Mouse (Mus musculus) spleen, adult 2 months (tissue): ENCODE measurements around the gene Bcdin3d. TPM values are rescaled to one million over a fixed set of nuclear protein-coding genes. Genes with fewer than 3 reads are reported as not detected.

Experiments
- DNase-seq, 2 experiments: peaks; one replicate each; pipeline versions ENCODE4 v3.0.0 to v3.0.0-alpha.2; 2012 to 2021; ENCODE audit warnings: low spot score in 2 of 2, low read depth in 1 of 2
- H3K27ac ChIP-seq: fragments of 200-500 bp; 2 replicates; pipeline ENCODE4 v1.5.1; 2012; ENCODE audit warnings: low read length, inconsistent platforms; ENCODE audit not compliant: insufficient read depth
- H3K27me3 ChIP-seq: fragments of 200-500 bp; 2 replicates; pipeline ENCODE4 v1.6.1; 2012; ENCODE audit warnings: mild to moderate bottlenecking, moderate library complexity, low read length, inconsistent platforms; ENCODE audit not compliant: control insufficient read depth, insufficient read depth
- H3K36me3 ChIP-seq: fragments of 200-500 bp; 2 replicates; pipeline ENCODE4 v1.6.1; 2012; ENCODE audit warnings: mild to moderate bottlenecking, low read length, inconsistent platforms; ENCODE audit not compliant: control insufficient read depth, insufficient read depth
- H3K4me1 ChIP-seq: fragments of 200-500 bp; 2 replicates; pipeline ENCODE4 v1.6.1; 2011; ENCODE audit warnings: inconsistent platforms; ENCODE audit not compliant: control insufficient read depth, insufficient read depth, insufficient read length
- H3K4me3 ChIP-seq: fragments of 200-500 bp; 2 replicates; pipeline ENCODE4 v1.5.1; 2011; ENCODE audit warnings: mild to moderate bottlenecking, inconsistent platforms; ENCODE audit not compliant: insufficient read depth, insufficient read length; ENCODE audit errors: extremely low read depth
- CTCF ChIP-seq: fragments of 200-500 bp; IDR thresholded peaks from 2 replicates; pipeline ENCODE4 v1.5.1; 2011; ENCODE audit warnings: mild to moderate bottlenecking, inconsistent platforms; ENCODE audit not compliant: insufficient read depth, insufficient read length, insufficient replicate concordance; ENCODE audit errors: extremely low read depth
- POLR2A ChIP-seq: fragments of 200-500 bp; IDR thresholded peaks from 2 replicates; pipeline ENCODE4 v1.6.1; 2011; ENCODE audit warnings: low read depth, low read length, inconsistent platforms
- WGBS: fragments of 180-500 bp; shearing (Covaris S2); methylation state at CpG from one replicate; pipeline ENCODE4 v1.1.7; 2018; 5-methylcytosine and 5-hydroxymethylcytosine counted together
- polyA plus RNA-seq: library from polyadenylated mRNA; depleted of rRNA; stranded (reverse); fragments of >200 nt; gene quantifications from 2 replicates; pipeline ENCODE4 v1.2.3, GENCODE M21; 2012

Gene Bcdin3d
- polyA plus RNA-seq, 1 experiment = 5.1 TPM

DNA sequence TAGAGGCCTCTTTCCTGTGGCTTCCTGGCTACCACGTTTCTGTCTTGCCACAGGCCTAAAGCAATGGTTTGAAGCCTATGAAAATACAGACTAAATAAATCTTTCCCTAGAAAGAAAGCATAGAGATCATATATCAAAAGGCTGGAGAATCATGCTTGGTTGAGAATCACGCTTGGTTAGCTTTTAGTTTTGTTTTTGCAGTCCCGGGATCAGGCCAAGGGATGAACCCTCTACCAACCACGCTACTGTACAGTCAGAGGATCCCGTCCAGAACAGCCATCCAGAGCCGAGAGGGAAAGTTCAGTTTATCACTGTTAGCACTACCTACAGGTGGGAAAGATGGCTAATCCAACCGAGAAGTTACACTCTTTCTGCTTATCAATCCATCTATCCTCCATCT lies 32.2 kb downstream of the Bcdin3d start:
- Histone ChIP-seq H3K36me3 (no peaks in the 10 kb centered on the region), H3K27ac (no peak overlapping the region), H3K4me1 (no peaks in the 10 kb centered on the region), H3K4me3 (no peak overlapping the region), H3K27me3 (no peaks in the 10 kb centered on the region)
- WGBS = 79% methylated on average over 7 of the region's 7 CpGs
- no peak for DNase-seq
- TF ChIP-seq POLR2A (no peak), CTCF (no peak)

- Histone ChIP-seq H3K4me3 (no peak overlapping the region), H3K36me3 (no peaks in the 10 kb centered on the region), H3K27ac (no peak overlapping the region), H3K27me3 (no peaks in the 10 kb centered on the region), H3K4me1 (no peaks in the 10 kb centered on the region)
- TF ChIP-seq CTCF = no peak
- TF ChIP-seq POLR2A = no peak
- WGBS = 86% methylated on average over 8 of the region's 8 CpGs
- no peak for DNase-seq
Observed at GRCm38 (mm10) chr15:99440816-99441457, 33.6 kb downstream of the Bcdin3d start.

- no peak for DNase-seq
- no peaks in the 10 kb centered on the region for H3K4me1 ChIP-seq
- TF ChIP-seq POLR2A = no peak
- TF ChIP-seq CTCF = no peak
- H3K27ac ChIP-seq = no peak overlapping the region
- no peak overlapping the region for H3K4me3 ChIP-seq
- H3K27me3 ChIP-seq = no peaks in the 10 kb centered on the region
- no peaks in the 10 kb centered on the region for H3K36me3 ChIP-seq
- 79% methylated on average over 2 of the region's 2 CpGs for WGBS
Observed at GRCm38 (mm10) chr15:99440112-99440815, 34.3 kb downstream of the Bcdin3d start.

DNA sequence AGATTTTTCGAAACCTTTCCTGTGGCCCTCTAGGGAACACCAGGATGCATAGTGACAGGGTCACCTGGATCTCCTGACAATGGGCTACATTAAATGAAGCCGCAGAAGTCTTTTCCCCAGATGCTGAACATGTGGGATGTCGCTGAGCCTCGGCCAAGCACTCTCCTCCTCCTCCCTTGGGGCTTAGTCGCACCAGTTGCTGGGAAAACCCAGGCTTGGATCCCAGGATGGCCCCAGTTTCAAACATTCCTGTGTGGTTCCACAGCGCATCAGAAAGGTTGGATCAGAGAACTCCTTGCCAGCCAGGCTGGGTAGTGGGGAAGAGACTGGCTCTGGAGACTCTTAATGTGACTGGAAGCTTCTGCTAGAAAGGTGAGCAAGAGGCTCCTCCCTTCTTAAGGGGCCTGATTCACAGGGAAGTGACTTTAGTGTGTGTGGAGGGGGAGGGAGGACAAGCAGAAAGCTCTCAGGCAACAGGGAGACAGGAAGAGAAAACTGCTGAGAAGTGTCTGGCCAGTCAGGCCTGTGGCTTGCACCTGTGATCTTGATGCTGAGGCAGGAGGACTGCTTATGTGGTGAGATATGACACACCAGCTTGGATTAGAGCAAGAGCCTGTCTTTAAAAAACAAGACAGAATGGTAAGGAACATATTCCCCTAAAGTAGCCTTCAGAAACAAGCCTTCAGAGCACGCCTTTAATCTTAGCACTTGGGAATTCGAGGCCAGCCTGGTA lies 35.4 kb downstream of the Bcdin3d start:
- Histone ChIP-seq H3K27me3 (no peaks in the 10 kb centered on the region), H3K4me3 (no peak overlapping the region), H3K36me3 (no peaks in the 10 kb centered on the region), H3K4me1 (no peaks in the 10 kb centered on the region), H3K27ac (no peak overlapping the region)
- TF ChIP-seq POLR2A (no peak), CTCF (no peak)
- DNase-seq = no peak
- WGBS = 86% methylated on average over 8 of the region's 8 CpGs

DNA sequence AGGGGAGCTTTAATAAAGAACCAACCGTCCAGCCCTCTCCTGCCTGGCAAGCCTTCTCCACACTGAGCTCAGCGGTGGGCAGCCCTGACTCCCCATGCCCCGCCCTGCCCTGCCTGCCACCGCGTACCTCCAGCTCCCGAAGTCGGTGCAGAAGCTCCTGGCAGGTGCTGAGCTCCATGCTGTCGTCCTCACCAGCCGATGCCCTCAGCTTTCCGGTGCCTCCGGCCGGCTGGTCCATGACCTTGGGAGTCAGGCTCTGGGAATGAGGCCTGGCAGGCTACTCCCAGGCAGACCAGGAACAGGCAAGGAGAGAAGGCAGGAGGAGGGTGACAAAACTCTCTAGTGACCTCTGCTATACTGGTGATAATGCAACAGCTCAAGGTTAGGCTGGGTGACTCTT lies 40.6 kb downstream of the Bcdin3d start:
- DNase-seq = no peak
- WGBS = 91% methylated on average over 12 of the region's 12 CpGs
- Histone ChIP-seq H3K27me3 (no peaks in the 10 kb centered on the region), H3K27ac (no peak overlapping the region), H3K36me3 (no peaks in the 10 kb centered on the region; the same call in 1 of the 2 replicates), H3K4me3 (no peak overlapping the region), H3K4me1 (no peaks in the 10 kb centered on the region)
- TF ChIP-seq POLR2A (no peak), CTCF (no peak)

DNA sequence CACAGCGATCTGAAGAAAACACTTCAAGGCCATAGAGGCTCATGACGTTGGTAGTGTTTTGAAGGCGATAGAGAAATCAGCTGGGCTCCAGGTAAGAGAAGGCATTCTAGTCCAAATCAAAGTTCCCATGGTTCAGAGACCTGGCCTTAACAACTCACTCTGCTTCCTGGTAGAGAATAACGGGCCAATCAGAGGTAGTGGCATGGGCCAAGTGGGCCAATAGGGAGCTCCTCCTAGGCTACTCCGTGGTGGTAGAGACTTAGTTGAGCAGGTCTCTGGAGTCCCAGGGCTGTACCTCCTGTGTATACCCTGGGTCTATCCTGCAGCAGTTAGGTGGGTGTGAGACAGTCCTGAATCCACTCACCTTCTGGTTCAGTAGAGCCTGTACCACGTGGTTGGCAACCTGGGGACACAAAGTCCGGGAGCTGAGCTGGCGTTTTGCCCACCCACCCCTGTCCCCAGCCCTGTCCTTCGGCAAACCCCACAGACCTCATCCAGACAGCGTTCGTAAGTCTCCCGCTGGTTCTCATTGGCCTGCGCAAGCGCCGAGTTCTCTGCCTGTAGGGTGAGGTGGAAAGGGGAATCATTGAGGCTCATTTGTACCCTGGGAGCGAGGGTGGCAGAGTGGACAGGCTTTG lies 41.3 kb downstream of the Bcdin3d start:
- H3K27ac ChIP-seq = no peak overlapping the region
- 93% methylated on average over 16 of the region's 16 CpGs for WGBS
- H3K4me1 ChIP-seq = no peaks in the 10 kb centered on the region
- no peak overlapping the region for H3K4me3 ChIP-seq
- no peak for DNase-seq
- H3K36me3 ChIP-seq = no peaks in the 10 kb centered on the region; the same call in 1 of the 2 replicates
- no peak for TF ChIP-seq CTCF
- TF ChIP-seq POLR2A = no peak
- no peaks in the 10 kb centered on the region for H3K27me3 ChIP-seq
